Mouse (Mus musculus): Measurements from ENCODE around the gene Col15a1. TPM values are rescaled to one million over a fixed set of nuclear protein-coding genes. Genes with fewer than 3 reads are reported as not detected.
A peak's percentile ranks its signal among the peaks of the same experiment; 100 is the strongest.

Col15a1 gene
- polyA plus RNA-seq, 1 experiment from 2014 or later = 16.7 TPM

DNA sequence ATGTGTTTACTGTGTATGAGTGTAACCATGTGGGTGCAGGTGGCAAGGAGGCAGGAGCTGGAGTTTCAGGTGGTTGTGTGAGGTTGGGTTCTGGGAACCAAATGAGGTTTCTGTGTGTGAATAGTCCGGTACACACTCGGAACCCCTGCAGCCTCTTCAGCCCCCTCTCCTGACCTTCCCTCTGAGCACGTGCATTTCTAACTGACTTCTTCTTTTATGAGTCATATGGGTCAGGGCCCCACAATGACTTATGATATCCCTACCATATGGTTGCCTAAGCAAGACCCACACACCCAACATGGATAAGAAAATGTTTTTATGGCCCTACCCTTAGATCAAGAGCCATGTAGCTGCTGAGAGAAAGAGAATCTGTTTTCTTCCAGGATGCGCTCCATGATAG lies 139.1 kb downstream of the Col15a1 start:
- DNase-seq (ENCODE audit: low spot score) = no peak

DNA sequence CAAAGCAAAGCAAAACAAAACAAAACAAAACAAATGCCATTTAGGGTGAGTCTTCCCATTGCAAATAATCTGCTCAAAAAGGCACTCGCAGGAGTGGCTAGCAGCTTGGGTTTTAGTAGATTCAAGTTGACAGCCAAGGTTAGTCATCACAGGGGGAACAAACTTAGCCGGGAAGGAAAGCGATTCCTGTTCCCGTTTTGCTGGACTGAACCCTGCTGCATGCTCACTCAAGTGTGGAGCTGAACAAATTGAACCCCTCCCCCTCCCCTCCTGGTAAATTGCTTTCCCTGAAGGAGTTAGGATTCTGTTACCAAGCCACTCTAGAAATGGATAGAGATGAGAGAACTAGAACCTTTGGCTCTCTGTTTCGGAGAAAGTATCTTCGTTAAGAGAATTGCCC lies 141.8 kb downstream of the Col15a1 start:
- no peak for DNase-seq (ENCODE audit: low spot score)

DNA sequence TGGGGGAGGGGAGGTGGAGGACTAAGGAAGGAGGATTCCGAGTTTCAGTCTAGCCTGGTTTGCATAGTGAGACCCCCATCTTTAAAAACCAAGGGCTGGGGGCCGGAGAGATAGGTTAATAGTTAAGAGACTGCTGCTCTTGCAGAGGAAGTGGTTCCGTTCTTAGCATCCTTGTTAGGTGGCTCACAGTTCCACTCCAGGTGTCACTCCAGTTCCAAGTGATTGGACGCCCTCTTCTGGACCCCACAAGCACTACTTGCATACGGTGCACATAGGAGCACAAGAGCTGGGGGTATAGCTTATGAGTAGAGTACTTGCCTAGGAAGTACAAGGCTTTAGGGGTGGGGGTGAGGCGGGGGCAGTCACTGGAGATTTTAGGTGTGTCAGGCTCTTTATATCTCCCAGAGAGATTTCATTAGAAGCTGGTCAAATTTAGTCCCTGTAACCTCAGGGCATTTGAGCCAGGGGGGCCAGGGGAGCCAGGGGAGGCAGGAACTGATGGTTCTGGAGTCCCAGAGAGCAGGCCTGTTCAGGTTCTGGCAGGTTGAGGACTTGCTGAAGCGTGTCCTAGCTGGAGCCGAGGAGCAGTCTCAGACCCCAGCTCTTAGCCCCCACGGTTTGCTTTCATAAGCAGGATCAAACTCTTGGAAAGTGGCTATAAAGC lies 143.6 kb downstream of the Col15a1 start:
- peak; percentile 95 for DNase-seq (ENCODE audit: low spot score)

DNA sequence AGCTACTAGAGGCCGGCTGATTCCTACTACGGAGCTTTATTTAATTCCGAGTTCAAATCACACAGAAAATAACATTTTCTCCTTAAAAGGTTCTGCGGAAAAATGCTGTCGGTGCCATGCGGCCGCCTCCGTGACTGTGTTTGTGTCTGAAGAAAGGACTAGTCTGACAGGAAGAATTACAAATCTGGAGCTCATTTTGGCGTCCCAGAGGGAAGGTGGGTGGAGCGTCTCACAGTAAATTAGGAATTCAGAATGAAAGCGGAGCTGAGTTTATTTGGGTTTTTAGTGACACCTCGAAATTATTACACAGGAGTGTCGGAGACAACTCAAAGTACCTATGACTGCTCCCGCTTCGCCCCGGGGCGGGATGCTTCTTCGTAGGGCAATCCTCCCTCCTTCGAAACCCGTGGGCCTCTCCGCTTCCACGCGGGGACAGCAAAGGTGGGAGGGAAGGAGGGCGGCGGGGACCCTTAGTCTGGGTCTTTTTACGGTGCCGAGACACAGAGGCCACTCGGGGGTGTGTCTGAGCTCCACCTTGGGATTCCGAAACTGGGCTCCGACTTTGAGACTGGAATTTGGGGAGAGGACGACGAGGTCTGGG lies 144.2 kb downstream of the Col15a1 start:
- peak; percentile 56 for DNase-seq (ENCODE audit: low spot score)

DNA sequence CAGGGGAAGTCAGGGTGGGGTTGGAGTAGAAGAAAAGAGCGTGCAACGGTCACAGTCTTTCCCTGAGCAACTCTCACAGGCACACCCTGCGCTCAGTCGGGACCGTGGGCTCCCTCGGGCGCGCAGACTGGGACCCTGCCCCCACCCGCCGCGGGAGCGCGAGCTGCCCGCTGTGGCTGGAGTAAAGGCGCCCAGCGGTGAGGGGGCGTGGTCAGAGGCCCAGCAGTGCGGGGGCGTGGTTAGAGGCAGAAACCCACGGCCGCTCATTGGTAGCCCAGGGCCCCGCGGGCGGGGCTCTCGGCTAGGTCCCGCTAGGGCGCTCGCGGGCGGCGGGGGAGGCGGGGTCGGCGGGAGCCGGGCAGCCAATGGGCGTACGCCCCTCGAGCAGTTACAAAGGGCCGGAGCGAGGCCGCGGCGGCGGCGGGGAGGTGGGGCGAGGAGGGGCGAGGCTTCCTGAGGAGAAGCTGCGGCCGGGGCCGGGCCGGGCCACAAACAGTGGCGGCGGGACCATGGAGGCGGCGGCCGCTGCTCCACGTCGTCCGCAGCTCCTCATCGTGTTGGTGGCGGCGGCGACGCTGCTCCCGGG lies 144.9 kb downstream of the Col15a1 start, which contains the start of gene Tgfbr1:
Gene Tgfbr1, plus strand, starts transcription at position 420 of the 586 bp plus-strand sequence.
- DNase-seq (ENCODE audit: low spot score) = peak; percentile 98

DNA sequence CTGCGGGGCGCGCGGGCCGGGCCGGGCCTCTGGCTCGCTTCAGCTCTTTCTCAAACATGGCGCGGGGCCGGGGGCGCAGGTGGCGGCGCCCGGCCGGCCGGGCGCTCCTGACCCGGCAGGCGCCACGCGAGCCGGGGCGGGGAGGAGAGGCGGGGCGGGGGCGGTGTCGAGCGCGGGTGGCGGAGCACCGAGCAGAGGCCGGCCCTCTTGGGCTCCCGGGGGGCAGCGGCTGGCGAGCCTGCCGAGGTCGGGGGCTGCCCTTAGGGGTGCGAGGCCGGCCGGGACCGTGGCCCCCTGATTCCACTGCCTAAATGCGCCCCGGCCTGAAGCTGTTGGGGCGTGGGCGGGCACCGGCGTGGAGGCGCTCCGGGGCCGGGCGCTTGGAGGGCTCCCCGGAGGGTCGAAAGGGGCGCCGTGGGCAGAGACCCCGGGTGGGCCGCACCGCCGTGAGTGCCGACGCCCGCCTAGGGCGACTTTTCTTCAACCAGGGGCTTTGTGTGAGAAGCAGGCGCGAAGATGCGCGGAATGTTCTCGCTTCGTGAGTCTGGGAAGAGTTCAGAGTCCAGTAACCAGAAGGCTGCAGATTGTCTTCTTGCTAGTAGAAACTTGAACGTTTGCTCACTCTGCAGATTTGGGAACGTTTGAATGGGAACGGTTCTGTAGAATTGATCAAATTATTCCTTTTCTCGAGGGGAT lies 145.6 kb downstream of the Col15a1 start:
- DNase-seq (ENCODE audit: low spot score) = peak; percentile 37

DNA sequence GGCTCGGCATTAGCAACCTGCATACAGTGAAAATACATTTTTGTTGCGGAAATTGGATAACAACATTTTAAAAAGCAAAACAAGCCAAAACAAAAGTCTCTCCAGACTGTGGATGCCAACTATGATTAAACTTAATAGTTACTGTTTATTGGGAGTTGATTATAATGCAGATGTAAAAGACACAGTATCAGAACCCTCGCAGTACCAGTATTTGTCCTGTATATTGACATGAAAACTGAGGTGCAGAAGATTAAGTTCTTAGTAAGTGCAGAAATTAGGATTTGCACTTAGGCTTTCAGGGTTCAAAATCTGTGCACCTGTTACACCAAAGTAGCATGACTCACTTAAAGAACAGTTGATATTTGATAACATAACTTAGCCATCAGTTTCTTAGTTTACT lies 146.3 kb downstream of the Col15a1 start:
- no peak for DNase-seq (ENCODE audit: low spot score)

DNA sequence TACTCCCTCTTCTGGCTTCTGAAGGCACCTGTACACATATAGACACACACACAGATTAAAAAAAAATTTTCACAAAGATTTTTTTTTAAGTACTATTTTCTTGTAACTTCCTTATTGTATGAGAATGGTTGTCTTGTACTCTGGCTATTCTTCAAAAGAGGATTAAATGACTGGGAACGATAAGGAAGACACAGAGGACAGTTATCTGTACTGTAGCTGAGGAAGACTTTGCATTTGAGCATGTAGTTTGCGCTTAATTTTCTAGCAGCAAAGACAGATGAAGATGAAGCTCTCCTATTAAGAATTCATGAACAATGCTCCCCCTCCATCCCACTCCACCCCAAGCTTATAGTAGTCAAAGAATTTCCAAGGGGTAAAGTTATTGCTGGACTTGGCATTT lies 154.7 kb downstream of the Col15a1 start:
- no peak for DNase-seq (ENCODE audit: low spot score)

Other genes with a start within 250 kb of the Col15a1 start
- 0.10 and 0.16 TPM in 2 replicates for gene Gabbr2, start 216.3 kb upstream of the Col15a1 start, polyA plus RNA-seq (2015; fragmentation: Nextera tagmentation; extraction: Ambion mirVana)
- 0.94 and 0.99 TPM in 2 replicates for gene Anks6, start 150.7 kb upstream of the Col15a1 start, polyA plus RNA-seq (2015; fragmentation: Nextera tagmentation; extraction: Ambion mirVana)
- gene Galnt12, start 116.3 kb upstream of the Col15a1 start, polyA plus RNA-seq (2015; fragmentation: Nextera tagmentation; extraction: Ambion mirVana) = 35.3 and 37.1 TPM in 2 replicates
- gene Tgfbr1, start 145.1 kb downstream of the Col15a1 start, polyA plus RNA-seq (2015; fragmentation: Nextera tagmentation; extraction: Ambion mirVana) = 25.7 and 26.6 TPM in 2 replicates

Data from thymus, postnatal 0 days (tissue).